Mouse (Mus musculus): ENCODE results near the gene Tns3. TPM values are rescaled to one million over a fixed set of nuclear protein-coding genes. Genes with fewer than 3 reads are reported as not detected.
A peak's percentile ranks its signal among the peaks of the same experiment; 100 is the strongest.

Gene Tns3
- polyA plus RNA-seq, 1 experiment from 2014 or later: 11.0 TPM

GRCm38 (mm10) chr11:8579789-8580188, 84.5 kb downstream of the Tns3 start:
- peak overlapping the region; percentile 37 for H3K4me2 ChIP-seq
- peaks cover 38% of the 10 kb centered on the region for H3K4me1 ChIP-seq (ENCODE audit: control insufficient read depth, insufficient read depth, low read length)
- 22% methylated on average over 5 of the region's 5 CpGs for WGBS (ENCODE audit: insufficient replicate concordance)
- H3K27me3 ChIP-seq (ENCODE audit: control insufficient read depth, insufficient read depth, low read length): no peaks in the 10 kb centered on the region
- H3K27ac ChIP-seq (ENCODE audit: low read depth, low read length): peak overlapping the region; percentile 77
- peak overlapping the region; percentile 56; the same call in 1 of the 2 replicates for H3K9ac ChIP-seq (ENCODE audit: low read depth, low read length)
- H3K9me3 ChIP-seq (replicated peaks; ENCODE audit: control insufficient read depth, low read length): no peaks in the 10 kb centered on the region
- H3K4me3 ChIP-seq (ENCODE audit: low read depth, low read length): no peak overlapping the region
- no peaks in the 10 kb centered on the region for H3K36me3 ChIP-seq (ENCODE audit: control insufficient read depth, insufficient read depth, low read length)
- peak; percentile 75 for ATAC-seq (replicated peaks; ENCODE audit: insufficient number of reproducible peaks, low FRiP score, low TSS enrichment)

- Histone ChIP-seq H3K9me3 (replicated peaks; ENCODE audit: control insufficient read depth, low read length) (no peaks in the 10 kb centered on the region), H3K27me3 (ENCODE audit: control insufficient read depth, insufficient read depth, low read length) (no peaks in the 10 kb centered on the region), H3K4me3 (ENCODE audit: low read depth, low read length) (no peak overlapping the region), H3K4me1 (ENCODE audit: control insufficient read depth, insufficient read depth, low read length) (peaks cover 28% of the 10 kb centered on the region), H3K36me3 (ENCODE audit: control insufficient read depth, insufficient read depth, low read length) (no peaks in the 10 kb centered on the region), H3K9ac (ENCODE audit: low read depth, low read length) (no peak overlapping the region), H3K4me2 (no peak overlapping the region), H3K27ac (ENCODE audit: low read depth, low read length) (no peak overlapping the region)
- 71% methylated on average over 10 of the region's 10 CpGs for WGBS (ENCODE audit: insufficient replicate concordance)
- no peak for ATAC-seq (replicated peaks; ENCODE audit: insufficient number of reproducible peaks, low FRiP score, low TSS enrichment)
These were observed 88.8 kb downstream of the Tns3 start for GRCm38 (mm10) chr11:8575217-8576180.

- H3K27me3 ChIP-seq (ENCODE audit: control insufficient read depth, insufficient read depth, low read length): no peaks in the 10 kb centered on the region
- H3K9ac ChIP-seq (ENCODE audit: low read depth, low read length): no peak overlapping the region
- no peaks in the 10 kb centered on the region for H3K36me3 ChIP-seq (ENCODE audit: control insufficient read depth, insufficient read depth, low read length)
- H3K4me1 ChIP-seq (ENCODE audit: control insufficient read depth, insufficient read depth, low read length): peaks cover 20% of the 10 kb centered on the region
- H3K4me2 ChIP-seq: no peak overlapping the region
- no peak overlapping the region for H3K27ac ChIP-seq (ENCODE audit: low read depth, low read length)
- no peaks in the 10 kb centered on the region for H3K9me3 ChIP-seq (replicated peaks; ENCODE audit: control insufficient read depth, low read length)
- ATAC-seq (replicated peaks; ENCODE audit: insufficient number of reproducible peaks, low FRiP score, low TSS enrichment): no peak
- WGBS (ENCODE audit: insufficient replicate concordance): 77% methylated on average over 6 of the region's 6 CpGs
- no peak overlapping the region for H3K4me3 ChIP-seq (ENCODE audit: low read depth, low read length)
These were observed 89.8 kb downstream of the Tns3 start for GRCm38 (mm10) chr11:8574562-8574961.

GRCm38 (mm10) chr11:8572762-8573161, 91.6 kb downstream of the Tns3 start:
- H3K4me1 ChIP-seq (ENCODE audit: control insufficient read depth, insufficient read depth, low read length): peaks cover 5% of the 10 kb centered on the region; the same call in 1 of the 2 replicates
- H3K36me3 ChIP-seq (ENCODE audit: control insufficient read depth, insufficient read depth, low read length): no peaks in the 10 kb centered on the region

GRCm38 (mm10) chr11:8569232-8570028, 94.9 kb downstream of the Tns3 start:
- Histone ChIP-seq H3K4me1 (ENCODE audit: control insufficient read depth, insufficient read depth, low read length) (no peaks in the 10 kb centered on the region; the same call in 1 of the 2 replicates), H3K36me3 (ENCODE audit: control insufficient read depth, insufficient read depth, low read length) (no peaks in the 10 kb centered on the region), H3K27me3 (ENCODE audit: control insufficient read depth, insufficient read depth, low read length) (no peaks in the 10 kb centered on the region), H3K27ac (ENCODE audit: low read depth, low read length) (no peak overlapping the region), H3K4me3 (ENCODE audit: low read depth, low read length) (no peak overlapping the region), H3K4me2 (no peak overlapping the region), H3K9me3 (replicated peaks; ENCODE audit: control insufficient read depth, low read length) (0 out of 2 replicates have a peak, but pooled peaks cover 2% of the 10 kb centered on the region), H3K9ac (ENCODE audit: low read depth, low read length) (no peak overlapping the region)
- WGBS (ENCODE audit: insufficient replicate concordance): 69% methylated on average over 7 of the region's 7 CpGs
- no peak for ATAC-seq (replicated peaks; ENCODE audit: insufficient number of reproducible peaks, low FRiP score, low TSS enrichment)

More at GRCm38 (mm10) chr11:8572762-8573161, 91.6 kb downstream of the Tns3 start:
- Histone ChIP-seq H3K4me2 (no peak overlapping the region), H3K4me3 (ENCODE audit: low read depth, low read length) (no peak overlapping the region), H3K27ac (ENCODE audit: low read depth, low read length) (no peak overlapping the region), H3K9ac (ENCODE audit: low read depth, low read length) (no peak overlapping the region), H3K27me3 (ENCODE audit: control insufficient read depth, insufficient read depth, low read length) (no peaks in the 10 kb centered on the region), H3K9me3 (replicated peaks; ENCODE audit: control insufficient read depth, low read length) (no peaks in the 10 kb centered on the region)
- ATAC-seq (replicated peaks; ENCODE audit: insufficient number of reproducible peaks, low FRiP score, low TSS enrichment): no peak
- WGBS (ENCODE audit: insufficient replicate concordance): 88% methylated on average over 7 of the region's 7 CpGs

GRCm38 (mm10) chr11:8568829-8569228, 95.5 kb downstream of the Tns3 start:
- H3K9me3 ChIP-seq (replicated peaks; ENCODE audit: control insufficient read depth, low read length): 0 out of 2 replicates have a peak, but pooled peaks cover 2% of the 10 kb centered on the region
- WGBS (ENCODE audit: insufficient replicate concordance): 70% methylated on average over 7 of the region's 7 CpGs
- ATAC-seq (replicated peaks; ENCODE audit: insufficient number of reproducible peaks, low FRiP score, low TSS enrichment): no peak
- H3K4me2 ChIP-seq: no peak overlapping the region
- H3K36me3 ChIP-seq (ENCODE audit: control insufficient read depth, insufficient read depth, low read length): no peaks in the 10 kb centered on the region
- no peak overlapping the region for H3K9ac ChIP-seq (ENCODE audit: low read depth, low read length)
- no peaks in the 10 kb centered on the region; the same call in 1 of the 2 replicates for H3K4me1 ChIP-seq (ENCODE audit: control insufficient read depth, insufficient read depth, low read length)
- H3K27me3 ChIP-seq (ENCODE audit: control insufficient read depth, insufficient read depth, low read length): no peaks in the 10 kb centered on the region
- no peak overlapping the region for H3K27ac ChIP-seq (ENCODE audit: low read depth, low read length)
- no peak overlapping the region for H3K4me3 ChIP-seq (ENCODE audit: low read depth, low read length)

- ATAC-seq (replicated peaks; ENCODE audit: insufficient number of reproducible peaks, low FRiP score, low TSS enrichment): no peak
- 0 out of 2 replicates have a peak, but pooled peaks cover 2% of the 10 kb centered on the region for H3K9me3 ChIP-seq (replicated peaks; ENCODE audit: control insufficient read depth, low read length)
- WGBS (ENCODE audit: insufficient replicate concordance): 77% methylated on average over 3 of the region's 3 CpGs
These were observed 98.0 kb downstream of the Tns3 start for GRCm38 (mm10) chr11:8566250-8566853.

GRCm38 (mm10) chr11:8558761-8559282, 105.5 kb downstream of the Tns3 start:
- H3K27me3 ChIP-seq (ENCODE audit: control insufficient read depth, insufficient read depth, low read length): no peaks in the 10 kb centered on the region
- WGBS (ENCODE audit: insufficient replicate concordance): 86% methylated on average over 12 of the region's 12 CpGs
- no peak for ATAC-seq (replicated peaks; ENCODE audit: insufficient number of reproducible peaks, low FRiP score, low TSS enrichment)

More at GRCm38 (mm10) chr11:8566250-8566853, 98.0 kb downstream of the Tns3 start:
- Histone ChIP-seq H3K27me3 (ENCODE audit: control insufficient read depth, insufficient read depth, low read length) (no peaks in the 10 kb centered on the region), H3K27ac (ENCODE audit: low read depth, low read length) (no peak overlapping the region), H3K4me2 (no peak overlapping the region), H3K4me3 (ENCODE audit: low read depth, low read length) (no peak overlapping the region), H3K9ac (ENCODE audit: low read depth, low read length) (no peak overlapping the region), H3K4me1 (ENCODE audit: control insufficient read depth, insufficient read depth, low read length) (no peaks in the 10 kb centered on the region), H3K36me3 (ENCODE audit: control insufficient read depth, insufficient read depth, low read length) (no peaks in the 10 kb centered on the region)

More at GRCm38 (mm10) chr11:8558761-8559282, 105.5 kb downstream of the Tns3 start:
- Histone ChIP-seq H3K4me2 (no peak overlapping the region), H3K27ac (ENCODE audit: low read depth, low read length) (no peak overlapping the region), H3K36me3 (ENCODE audit: control insufficient read depth, insufficient read depth, low read length) (no peaks in the 10 kb centered on the region), H3K9me3 (replicated peaks; ENCODE audit: control insufficient read depth, low read length) (no peaks in the 10 kb centered on the region), H3K4me1 (ENCODE audit: control insufficient read depth, insufficient read depth, low read length) (peaks cover 13% of the 10 kb centered on the region), H3K9ac (ENCODE audit: low read depth, low read length) (no peak overlapping the region), H3K4me3 (ENCODE audit: low read depth, low read length) (no peak overlapping the region)

All from heart, embryonic 11.5 days (tissue).